Mouse (Mus musculus): ENCODE data around the gene Icam1. TPM values are rescaled to one million over a fixed set of nuclear protein-coding genes. Genes with fewer than 3 reads are reported as not detected.

Gene Icam1
- polyA plus RNA-seq, 1 experiment from 2014 or later, result 5.6 TPM

DNA sequence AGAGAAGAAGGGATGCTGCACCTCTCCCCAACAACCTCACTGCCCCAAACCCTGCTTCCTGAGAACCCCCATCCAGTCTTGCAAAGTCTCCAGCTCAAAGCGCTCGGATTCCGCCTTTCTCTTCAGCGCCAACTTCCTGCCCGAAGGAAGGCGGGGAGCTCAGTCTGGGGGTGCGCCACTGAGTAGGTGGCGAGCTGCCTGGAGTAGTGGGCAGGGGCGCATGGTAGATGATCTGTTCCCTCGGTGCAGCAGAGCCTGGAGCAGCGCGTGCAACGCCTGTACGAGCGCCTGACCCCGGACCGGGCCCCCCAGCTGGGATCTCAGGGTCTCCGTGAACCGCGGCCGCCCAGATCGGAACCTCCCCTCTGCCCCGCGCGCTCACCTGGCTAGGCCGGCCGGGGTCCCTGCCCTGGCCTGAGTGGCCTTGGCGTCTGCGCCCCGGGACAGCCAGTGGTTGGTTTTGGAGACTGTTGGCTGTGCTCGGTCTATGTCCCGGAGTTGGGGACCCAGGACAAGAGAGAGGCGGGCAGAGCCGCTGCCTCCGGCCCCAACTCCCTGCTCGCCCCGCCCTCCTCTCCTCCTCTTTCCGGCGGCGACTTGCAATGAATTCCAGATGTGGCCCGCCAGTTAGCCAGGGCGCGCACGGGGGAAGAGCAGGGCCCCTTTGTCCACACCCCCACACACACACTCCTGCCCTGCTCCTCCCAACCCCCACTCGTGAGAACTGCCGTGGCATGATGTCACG lies 39.4 kb upstream of the Icam1 start, which contains the start of gene S1pr2:
Gene S1pr2, minus strand, starts transcription at position 566 of the 745 bp plus-strand sequence.
- Histone ChIP-seq H3K4me3 (ENCODE audit: low read depth, low read length) (peak within 1 kb of the TSS; percentile 66), H3K27ac (ENCODE audit: low read depth, low read length) (peak within 1 kb of the TSS; percentile 49), H3K4me2 (ENCODE audit: low read depth) (peak within 1 kb of the TSS; percentile 93), H3K36me3 (ENCODE audit: control insufficient read depth, insufficient read depth, low read length) (no peaks in the 10 kb centered on the region), H3K9ac (ENCODE audit: low read length) (peak within 1 kb of the TSS; percentile 73), H3K4me1 (ENCODE audit: control insufficient read depth, insufficient read depth, low read length) (peaks cover 21% of the 10 kb centered on the region), H3K9me3 (ENCODE audit: control insufficient read depth, low read length) (no peaks in the 10 kb centered on the region), H3K27me3 (ENCODE audit: control insufficient read depth, insufficient read depth, low read length) (no peaks in the 10 kb centered on the region)
- DNase-seq (ENCODE audit: low spot score), result peak; percentile 86
- WGBS, result under 1% methylated on average over 46 of the region's 47 CpGs
- peak; percentile 54 for ATAC-seq (ENCODE audit: insufficient read depth, low FRiP score, low TSS enrichment)

DNA sequence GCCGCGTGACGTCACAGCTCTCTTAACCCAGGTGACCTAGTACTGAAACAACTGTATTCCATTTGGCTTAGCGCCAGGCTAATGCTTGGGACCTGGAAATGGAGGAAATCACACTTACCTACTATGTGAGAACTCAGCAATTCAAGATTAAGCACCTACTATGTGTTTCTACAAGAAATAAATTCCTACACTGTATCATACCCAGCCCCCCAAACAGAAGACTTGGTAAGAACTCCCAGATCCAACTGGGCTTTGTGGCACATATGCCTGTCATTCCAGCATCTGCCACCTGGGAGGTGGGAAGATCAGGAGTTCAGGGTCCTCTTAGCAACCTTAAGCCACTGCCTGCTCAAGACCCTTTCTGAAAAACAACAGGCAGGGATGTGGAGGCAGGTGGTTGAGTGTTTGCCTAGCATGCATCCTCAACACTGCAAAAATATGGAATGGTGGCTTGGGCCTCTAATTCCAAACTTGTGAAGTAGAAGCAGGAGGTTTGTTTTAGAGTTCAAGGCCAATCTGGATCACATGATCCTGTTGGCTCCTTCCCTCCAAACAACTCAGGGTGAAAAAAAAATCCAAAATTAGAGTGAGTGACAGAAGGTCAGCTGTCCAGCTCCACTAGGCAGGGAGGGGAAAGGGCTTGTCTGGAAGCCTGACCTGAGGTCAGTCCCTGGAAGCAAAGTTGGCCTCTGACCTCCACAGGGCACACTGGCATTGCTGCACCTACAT lies 38.7 kb upstream of the Icam1 start:
- Histone ChIP-seq H3K9ac (ENCODE audit: low read length) (no peak overlapping the region), H3K27me3 (ENCODE audit: control insufficient read depth, insufficient read depth, low read length) (no peaks in the 10 kb centered on the region), H3K4me1 (ENCODE audit: control insufficient read depth, insufficient read depth, low read length) (peaks cover 20% of the 10 kb centered on the region), H3K36me3 (ENCODE audit: control insufficient read depth, insufficient read depth, low read length) (no peaks in the 10 kb centered on the region), H3K9me3 (ENCODE audit: control insufficient read depth, low read length) (no peaks in the 10 kb centered on the region), H3K4me3 (ENCODE audit: low read depth, low read length) (peak overlapping the region; percentile 66), H3K27ac (ENCODE audit: low read depth, low read length) (no peak overlapping the region), H3K4me2 (ENCODE audit: low read depth) (peak overlapping the region; percentile 93)
- ATAC-seq (ENCODE audit: insufficient read depth, low FRiP score, low TSS enrichment) (no peak), DNase-seq (ENCODE audit: low spot score) (no peak)
- WGBS, result 2% methylated on average over 4 of the region's 4 CpGs

DNA sequence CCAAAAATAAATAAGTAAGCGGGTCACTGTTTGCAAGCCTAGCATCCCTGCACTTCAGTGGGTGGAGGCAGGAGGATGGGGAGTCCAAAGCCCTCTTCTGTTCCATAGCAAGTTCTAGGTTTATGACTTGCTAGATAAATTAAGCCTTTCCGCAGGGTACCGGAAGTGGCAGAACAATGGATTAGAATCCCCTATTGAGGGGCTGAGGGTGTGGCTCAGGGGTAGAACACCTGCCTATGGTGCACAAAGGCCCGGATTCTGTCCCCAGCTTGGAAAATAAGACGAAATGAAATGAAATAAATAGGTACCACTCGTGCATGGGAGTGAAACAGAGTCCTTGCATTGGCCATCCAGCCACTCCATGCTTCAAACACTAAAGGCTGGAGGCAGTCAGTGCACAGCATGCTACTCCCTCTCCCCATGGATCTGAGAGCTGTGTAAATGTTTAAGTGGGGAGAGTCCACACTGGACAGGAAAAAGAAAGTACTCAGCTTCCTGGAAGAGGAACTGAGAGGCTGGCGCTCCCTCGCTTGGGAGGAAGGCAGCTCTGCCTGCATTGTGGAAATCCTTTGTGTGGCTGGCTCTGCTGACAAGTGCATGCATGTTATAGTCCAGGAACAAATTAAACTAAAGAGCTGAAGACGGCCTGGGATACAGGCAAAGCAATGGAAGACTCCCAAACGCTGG lies 37.2 kb upstream of the Icam1 start:
- H3K9me3 ChIP-seq (ENCODE audit: control insufficient read depth, low read length), result no peaks in the 10 kb centered on the region
- DNase-seq (ENCODE audit: low spot score), result no peak
- no peak overlapping the region for H3K9ac ChIP-seq (ENCODE audit: low read length)
- H3K27me3 ChIP-seq (ENCODE audit: control insufficient read depth, insufficient read depth, low read length), result no peaks in the 10 kb centered on the region
- no peak overlapping the region for H3K27ac ChIP-seq (ENCODE audit: low read depth, low read length)
- no peak for ATAC-seq (ENCODE audit: insufficient read depth, low FRiP score, low TSS enrichment)
- H3K36me3 ChIP-seq (ENCODE audit: control insufficient read depth, insufficient read depth, low read length), result no peaks in the 10 kb centered on the region
- H3K4me2 ChIP-seq (ENCODE audit: low read depth), result no peak overlapping the region
- peaks cover 8% of the 10 kb centered on the region; the same call in 1 of the 2 replicates for H3K4me1 ChIP-seq (ENCODE audit: control insufficient read depth, insufficient read depth, low read length)
- H3K4me3 ChIP-seq (ENCODE audit: low read depth, low read length), result no peak overlapping the region
- 66% methylated on average over 10 of the region's 10 CpGs for WGBS

DNA sequence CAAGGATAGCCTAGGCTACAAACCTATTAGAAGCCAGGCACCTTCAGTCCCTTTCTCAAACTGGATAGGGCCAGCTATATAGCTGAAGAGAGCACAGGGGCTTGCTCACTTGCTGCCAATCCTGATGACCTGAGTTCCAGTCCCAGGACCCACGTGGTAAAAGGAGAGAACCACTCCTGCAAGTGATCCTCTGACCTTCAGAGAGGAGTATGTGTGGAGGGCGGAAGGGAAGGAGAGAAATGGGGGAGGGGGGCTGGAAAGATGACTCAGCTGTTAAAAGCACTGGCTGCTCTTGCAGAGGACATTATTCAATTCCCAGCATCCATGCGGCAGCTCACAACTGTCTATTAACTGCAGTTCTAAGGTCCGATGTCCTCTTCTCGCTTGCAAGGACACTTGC lies 36.6 kb upstream of the Icam1 start:
- H3K9ac ChIP-seq (ENCODE audit: low read length), result no peak overlapping the region
- H3K4me3 ChIP-seq (ENCODE audit: low read depth, low read length), result no peak overlapping the region
- H3K4me1 ChIP-seq (ENCODE audit: control insufficient read depth, insufficient read depth, low read length), result peaks cover 8% of the 10 kb centered on the region; the same call in 1 of the 2 replicates
- H3K27me3 ChIP-seq (ENCODE audit: control insufficient read depth, insufficient read depth, low read length), result no peaks in the 10 kb centered on the region
- WGBS, result 70% methylated on average over 5 of the region's 5 CpGs
- no peak overlapping the region for H3K27ac ChIP-seq (ENCODE audit: low read depth, low read length)
- H3K4me2 ChIP-seq (ENCODE audit: low read depth), result no peak overlapping the region
- no peaks in the 10 kb centered on the region for H3K36me3 ChIP-seq (ENCODE audit: control insufficient read depth, insufficient read depth, low read length)
- ATAC-seq (ENCODE audit: insufficient read depth, low FRiP score, low TSS enrichment) (no peak), DNase-seq (ENCODE audit: low spot score) (no peak)
- no peaks in the 10 kb centered on the region for H3K9me3 ChIP-seq (ENCODE audit: control insufficient read depth, low read length)

DNA sequence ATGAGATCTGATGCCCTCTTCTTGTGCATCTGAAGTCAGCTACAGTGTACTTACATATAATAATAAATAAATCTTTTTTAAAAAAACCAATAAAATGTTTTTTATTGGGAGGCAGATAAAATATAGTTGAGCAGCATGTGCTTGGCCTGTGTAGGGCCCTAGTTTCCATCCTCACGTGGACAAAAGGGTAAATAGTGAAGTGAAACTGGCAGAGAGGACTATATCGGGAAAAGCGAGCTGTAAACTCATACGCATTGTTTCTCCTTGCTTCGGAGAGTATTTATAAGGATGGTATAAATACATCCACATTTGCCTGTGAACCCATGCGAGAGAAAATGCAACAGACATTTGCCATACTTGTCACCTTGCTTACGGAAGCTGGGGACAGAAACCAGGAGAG lies 36.0 kb upstream of the Icam1 start:
- H3K36me3 ChIP-seq (ENCODE audit: control insufficient read depth, insufficient read depth, low read length), result no peaks in the 10 kb centered on the region
- H3K9ac ChIP-seq (ENCODE audit: low read length), result no peak overlapping the region
- DNase-seq (ENCODE audit: low spot score), result no peak
- WGBS, result 90% methylated on average over 7 of the region's 7 CpGs
- no peak overlapping the region for H3K4me3 ChIP-seq (ENCODE audit: low read depth, low read length)
- no peak for ATAC-seq (ENCODE audit: insufficient read depth, low FRiP score, low TSS enrichment)
- H3K27me3 ChIP-seq (ENCODE audit: control insufficient read depth, insufficient read depth, low read length), result no peaks in the 10 kb centered on the region
- H3K27ac ChIP-seq (ENCODE audit: low read depth, low read length), result no peak overlapping the region
- H3K4me1 ChIP-seq (ENCODE audit: control insufficient read depth, insufficient read depth, low read length), result peaks cover 8% of the 10 kb centered on the region; the same call in 1 of the 2 replicates
- no peak overlapping the region for H3K4me2 ChIP-seq (ENCODE audit: low read depth)
- no peaks in the 10 kb centered on the region for H3K9me3 ChIP-seq (ENCODE audit: control insufficient read depth, low read length)

DNA sequence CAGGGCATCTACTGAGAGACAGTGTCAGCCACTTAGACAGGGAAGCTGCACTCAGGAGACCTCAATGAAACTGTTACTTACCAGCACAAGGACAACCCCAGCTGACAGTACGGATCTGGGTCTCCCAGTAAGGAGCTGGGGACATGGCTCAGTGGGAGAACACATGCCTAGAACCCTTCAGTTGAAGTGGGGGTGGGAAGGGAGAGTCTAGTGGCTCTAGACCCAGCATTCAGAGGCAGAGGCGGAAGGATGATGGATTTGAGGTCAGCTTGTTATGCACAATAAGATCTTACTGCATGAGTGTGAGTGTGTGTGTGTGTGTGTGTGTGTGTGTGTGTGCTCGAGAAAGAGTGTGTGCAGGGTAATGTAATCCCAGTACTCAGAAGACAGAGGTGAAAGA lies 33.6 kb upstream of the Icam1 start:
- Histone ChIP-seq H3K9me3 (ENCODE audit: control insufficient read depth, low read length) (no peaks in the 10 kb centered on the region), H3K4me2 (ENCODE audit: low read depth) (no peak overlapping the region), H3K27ac (ENCODE audit: low read depth, low read length) (no peak overlapping the region), H3K9ac (ENCODE audit: low read length) (no peak overlapping the region), H3K4me1 (ENCODE audit: control insufficient read depth, insufficient read depth, low read length) (no peaks in the 10 kb centered on the region), H3K4me3 (ENCODE audit: low read depth, low read length) (no peak overlapping the region), H3K36me3 (ENCODE audit: control insufficient read depth, insufficient read depth, low read length) (no peaks in the 10 kb centered on the region), H3K27me3 (ENCODE audit: control insufficient read depth, insufficient read depth, low read length) (no peaks in the 10 kb centered on the region)
- WGBS, result 71% methylated on average over 3 of the region's 3 CpGs
- ATAC-seq (ENCODE audit: insufficient read depth, low FRiP score, low TSS enrichment), result no peak
- DNase-seq (ENCODE audit: low spot score), result no peak

DNA sequence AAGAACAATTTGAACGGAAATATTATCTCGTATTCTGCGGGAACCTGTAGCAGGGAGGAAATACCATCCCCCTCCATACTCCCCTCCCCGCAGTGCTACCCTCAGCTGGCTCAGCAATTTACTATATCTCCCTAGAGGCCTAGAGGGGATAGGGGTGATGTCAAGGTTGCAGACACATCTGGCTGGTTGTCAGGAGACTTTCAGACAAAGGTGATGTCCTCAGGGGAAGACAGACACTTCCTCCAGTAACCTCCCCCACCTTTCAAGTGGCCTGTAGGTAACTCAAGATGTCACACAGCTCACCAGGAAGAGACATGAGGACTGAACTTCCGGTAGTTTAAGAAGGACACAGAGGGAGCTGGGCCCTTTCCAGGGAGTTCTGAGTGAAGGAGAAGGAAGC lies 32.6 kb upstream of the Icam1 start:
- Histone ChIP-seq H3K9me3 (ENCODE audit: control insufficient read depth, low read length) (no peaks in the 10 kb centered on the region), H3K36me3 (ENCODE audit: control insufficient read depth, insufficient read depth, low read length) (no peaks in the 10 kb centered on the region), H3K4me3 (ENCODE audit: low read depth, low read length) (no peak overlapping the region), H3K9ac (ENCODE audit: low read length) (no peak overlapping the region), H3K27me3 (ENCODE audit: control insufficient read depth, insufficient read depth, low read length) (0 out of 2 replicates have a peak, but pooled peaks cover 2% of the 10 kb centered on the region), H3K4me1 (ENCODE audit: control insufficient read depth, insufficient read depth, low read length) (no peaks in the 10 kb centered on the region), H3K4me2 (ENCODE audit: low read depth) (no peak overlapping the region), H3K27ac (ENCODE audit: low read depth, low read length) (no peak overlapping the region)
- WGBS, result 72% methylated on average over 5 of the region's 5 CpGs
- ATAC-seq (ENCODE audit: insufficient read depth, low FRiP score, low TSS enrichment), result no peak
- no peak for DNase-seq (ENCODE audit: low spot score)

DNA sequence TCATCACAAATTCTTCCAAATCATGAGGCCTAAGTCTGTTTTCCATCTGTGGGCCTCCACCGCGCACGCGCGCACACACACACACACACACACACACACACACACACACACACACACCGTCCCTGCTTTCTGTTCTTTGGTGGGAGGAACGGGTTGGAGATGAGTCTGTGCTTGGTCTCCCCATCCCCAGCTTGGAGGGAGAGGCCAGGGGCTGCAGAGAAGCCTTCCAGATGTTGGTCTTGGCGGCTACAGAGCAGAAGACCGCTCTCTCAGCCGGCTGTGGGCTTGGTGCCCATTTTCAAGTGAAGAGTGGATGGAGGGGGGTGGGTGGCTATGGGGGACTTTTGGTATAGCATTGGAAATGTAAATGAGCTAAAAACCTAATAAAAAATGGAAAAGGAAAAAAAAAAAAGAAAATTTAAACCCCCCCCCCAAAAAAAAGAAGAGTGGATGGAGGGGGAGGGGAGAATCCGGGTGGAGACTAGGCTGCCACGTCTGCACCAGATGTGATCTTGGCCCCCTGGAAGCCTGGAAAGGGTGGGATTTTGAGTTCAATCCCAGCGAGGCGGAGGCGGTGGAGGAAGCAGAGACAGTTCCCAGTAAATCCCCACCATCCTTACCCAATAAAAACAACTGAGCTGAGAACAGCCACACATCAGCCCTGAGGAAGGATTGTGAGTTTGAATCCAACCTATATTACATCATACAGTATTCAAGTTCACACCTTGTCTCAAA lies 28.7 kb upstream of the Icam1 start:
- ATAC-seq (ENCODE audit: insufficient read depth, low FRiP score, low TSS enrichment) (no peak), DNase-seq (ENCODE audit: low spot score) (no peak)
- no peak overlapping the region for H3K4me2 ChIP-seq (ENCODE audit: low read depth)
- peaks cover 4% of the 10 kb centered on the region; the same call in 1 of the 2 replicates for H3K4me1 ChIP-seq (ENCODE audit: control insufficient read depth, insufficient read depth, low read length)
- H3K27me3 ChIP-seq (ENCODE audit: control insufficient read depth, insufficient read depth, low read length), result 0 out of 2 replicates have a peak, but pooled peaks cover 3% of the 10 kb centered on the region
- H3K36me3 ChIP-seq (ENCODE audit: control insufficient read depth, insufficient read depth, low read length), result no peaks in the 10 kb centered on the region
- H3K9me3 ChIP-seq (ENCODE audit: control insufficient read depth, low read length), result no peaks in the 10 kb centered on the region
- WGBS, result 65% methylated on average over 15 of the region's 15 CpGs
- H3K4me3 ChIP-seq (ENCODE audit: low read depth, low read length), result no peak overlapping the region
- H3K27ac ChIP-seq (ENCODE audit: low read depth, low read length), result no peak overlapping the region
- H3K9ac ChIP-seq (ENCODE audit: low read length), result no peak overlapping the region
